Mouse (Mus musculus) embryonic fibroblast, embryonic 13.5 days (primary cell): ENCODE measurements around the gene Cry2.

Source experiments
- CTCF ChIP-seq: IDR thresholded peaks from 2 replicates; pipeline ENCODE4 v1.5.1; 2011; ENCODE audit warnings: mild to moderate bottlenecking, control low read depth, low read length, moderate library complexity, borderline replicate concordance; ENCODE audit not compliant: insufficient read depth
- POLR2A ChIP-seq: IDR thresholded peaks from 2 replicates; pipeline ENCODE4 v1.6.1; 2011; ENCODE audit warnings: low read depth, mild to moderate bottlenecking, control low read depth, low read length, moderate library complexity

DNA sequence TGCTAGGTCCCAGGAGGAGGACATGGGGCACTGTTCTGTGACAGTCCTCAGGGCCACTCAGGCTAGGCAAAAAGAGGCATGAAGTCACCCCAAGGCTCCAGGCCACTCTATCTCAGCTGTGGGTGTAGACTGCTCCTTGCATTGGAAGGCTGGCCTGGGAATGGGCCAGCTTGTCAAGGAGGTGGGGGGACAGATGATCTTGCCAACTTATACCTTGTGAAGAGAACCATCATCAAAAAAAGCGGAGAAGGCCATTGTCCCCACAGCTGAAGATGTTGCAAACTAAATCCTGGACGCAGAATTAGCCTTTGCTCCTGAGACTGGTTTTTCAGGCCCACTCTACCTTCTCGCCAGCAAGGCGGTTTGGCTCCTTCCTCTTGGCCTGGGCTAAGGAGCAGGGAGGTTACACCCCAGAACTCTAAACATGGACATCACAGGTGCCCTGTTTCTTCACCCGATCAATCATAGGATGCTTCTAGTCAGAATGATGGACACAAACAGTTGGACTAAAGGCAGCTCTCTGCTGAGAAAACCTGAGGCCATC, 30.0 kb downstream of the Cry2 start:
- TF ChIP-seq CTCF (no peak), POLR2A (no peak)
